Mouse (Mus musculus): ENCODE measurements around the gene Six5.

DNA sequence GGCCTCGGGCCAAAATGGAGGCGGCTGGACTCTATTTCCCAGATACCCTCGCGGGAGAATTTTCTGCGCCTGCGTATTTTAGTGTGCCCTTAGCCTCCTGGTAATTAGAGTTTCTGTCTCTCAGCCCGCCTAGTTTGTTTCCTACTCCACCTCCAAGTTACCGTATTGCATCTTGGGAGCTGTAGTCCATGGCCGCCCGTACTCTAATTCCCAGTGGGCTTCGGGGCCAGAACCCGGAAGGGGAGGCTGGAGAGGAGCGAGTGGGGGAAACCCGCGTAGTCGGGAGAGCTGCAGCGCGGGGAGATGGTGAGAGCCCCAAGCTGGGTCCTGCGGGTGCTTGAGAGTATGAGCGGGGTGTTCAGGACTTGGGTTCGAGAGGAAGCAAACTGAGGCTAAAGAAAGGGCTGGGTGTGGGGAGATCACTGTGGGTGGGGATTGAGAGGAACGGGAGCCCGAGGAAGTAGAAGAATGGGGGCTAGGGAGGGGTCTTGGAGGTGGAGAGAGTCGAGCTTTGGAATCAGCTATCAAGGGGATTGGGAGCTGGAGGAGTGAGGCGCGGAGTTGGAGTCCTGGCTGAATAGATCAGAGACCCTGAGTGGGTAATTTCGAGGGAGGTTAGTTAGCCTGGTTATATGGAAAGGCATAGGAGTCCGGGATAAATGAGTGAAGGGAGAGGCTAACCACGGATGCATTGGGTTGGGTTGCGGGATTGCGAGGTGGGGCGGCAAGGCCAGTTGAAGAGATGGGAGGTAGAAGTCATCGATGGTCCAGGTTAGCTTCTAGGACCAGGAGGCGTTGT lies 25.4 kb downstream of the Six5 start, which contains the start of gene Fbxo46:
- TF ChIP-seq MYOD1 (IDR thresholded peaks at IDR 0.05; ENCODE audit: control insufficient read depth, insufficient read length, low read depth) (no peak), CTCF (IDR thresholded peaks at IDR 0.05; ENCODE audit: control insufficient read depth, insufficient read depth, insufficient read length) (no peak), MAX (IDR thresholded peaks at IDR 0.05) (no peak), MYOG (IDR thresholded peaks at IDR 0.05; ENCODE audit: control insufficient read depth, extremely low read depth, insufficient read length) (no peak), USF1 (IDR thresholded peaks at IDR 0.05; ENCODE audit: low read depth) (no peak)
